Mouse (Mus musculus) megakaryocyte progenitor cell, adult 5-6 weeks (primary cell): ENCODE results near the gene Bloc1s1. TPM values are rescaled to one million over a fixed set of nuclear protein-coding genes. Genes with fewer than 3 reads are reported as not detected.

Source experiments
- ATAC-seq: replicated peaks from 2 replicates; pipeline ENCODE4 v1.8.0; 2016; ENCODE audit warnings: mild to moderate bottlenecking, moderate TSS enrichment, inconsistent platforms; ENCODE audit not compliant: poor library complexity
- total RNA-seq, 2 experiments: library from RNA; stranded (forward) in 1 of 2; stranded (reverse) in 1 of 2; fragments of 157-497, 149-512 nt in 1 of 2; fragments of 200-1000 nt in 1 of 2; gene quantifications; 2 replicates each; pipeline versions ENCODE4 v1.2.3 to v1.2.4; 2015 to 2017

Gene Bloc1s1
- total RNA-seq, 2 experiments from 2014 or later: 103 to 106 TPM

GRCm38 (mm10) chr10:128878291-128878690, 45.5 kb downstream of the Bloc1s1 start:
- no peak for ATAC-seq

- no peak for ATAC-seq
These were observed 53.5 kb downstream of the Bloc1s1 start for GRCm38 (mm10) chr10:128870341-128870740.

Other genes with a start within 250 kb of the Bloc1s1 start
- 2.0 and 2.2 TPM in 2 replicates for gene Suox, start 250.0 kb downstream of the Bloc1s1 start, total RNA-seq (2015)
- 4.8 and 5.6 TPM in 2 replicates for gene Suox, start 250.0 kb downstream of the Bloc1s1 start, total RNA-seq (2017)
- gene Rab5b, start 227.8 kb downstream of the Bloc1s1 start, total RNA-seq (2015): 33.1 and 40.2 TPM in 2 replicates
- gene Rab5b, start 227.8 kb downstream of the Bloc1s1 start, total RNA-seq (2017): 47.9 and 50.6 TPM in 2 replicates
- gene Pmel, start 219.8 kb downstream of the Bloc1s1 start, total RNA-seq (2015): 0.12 and 0.68 TPM in 2 replicates
- gene Pmel, start 219.8 kb downstream of the Bloc1s1 start, total RNA-seq (2017): 0.96 TPM in 1 of 2 replicates, not detected in the other
- 83.1 and 98.3 TPM in 2 replicates for gene Cdk2, start 219.0 kb downstream of the Bloc1s1 start, total RNA-seq (2015)
- 65.8 and 68.0 TPM in 2 replicates for gene Cdk2, start 219.0 kb downstream of the Bloc1s1 start, total RNA-seq (2017)
- 9.6 and 13.0 TPM in 2 replicates for gene Dgka, start 179.2 kb downstream of the Bloc1s1 start, total RNA-seq (2015)
- gene Dgka, start 179.2 kb downstream of the Bloc1s1 start, total RNA-seq (2017): 9.1 and 10.7 TPM in 2 replicates
- 36.6 and 37.7 TPM in 2 replicates for gene Pym1, start 176.1 kb downstream of the Bloc1s1 start, total RNA-seq (2015)
- 38.9 and 53.4 TPM in 2 replicates for gene Pym1, start 176.1 kb downstream of the Bloc1s1 start, total RNA-seq (2017)
- 4.8 and 5.3 TPM in 2 replicates for gene Mmp19, start 133.1 kb downstream of the Bloc1s1 start, total RNA-seq (2015)
- gene Mmp19, start 133.1 kb downstream of the Bloc1s1 start, total RNA-seq (2017): 12.8 and 15.5 TPM in 2 replicates
- 14.9 and 19.2 TPM in 2 replicates for gene Dnajc14, start 120.0 kb downstream of the Bloc1s1 start, total RNA-seq (2015)
- gene Dnajc14, start 120.0 kb downstream of the Bloc1s1 start, total RNA-seq (2017): 33.4 and 36.4 TPM in 2 replicates
- 5.5 and 7.2 TPM in 2 replicates for gene Tmem198b, start 119.7 kb downstream of the Bloc1s1 start, total RNA-seq (2015)
- 2.8 and 6.0 TPM in 2 replicates for gene Tmem198b, start 119.7 kb downstream of the Bloc1s1 start, total RNA-seq (2017)
- gene Sarnp, start 106.7 kb downstream of the Bloc1s1 start, total RNA-seq (2015): 245 and 268 TPM in 2 replicates
- gene Sarnp, start 106.7 kb downstream of the Bloc1s1 start, total RNA-seq (2017): 250 and 268 TPM in 2 replicates
- gene Ormdl2, start 102.4 kb downstream of the Bloc1s1 start, total RNA-seq (2015): 58.1 and 62.7 TPM in 2 replicates
- 65.6 and 105 TPM in 2 replicates for gene Ormdl2, start 102.4 kb downstream of the Bloc1s1 start, total RNA-seq (2017)
- gene Gdf11, start 32.3 kb downstream of the Bloc1s1 start, total RNA-seq (2015): 0.07 TPM in 1 of 2 replicates, not detected in the other
- 0.34 TPM in 1 of 2 replicates, not detected in the other for gene Gdf11, start 32.3 kb downstream of the Bloc1s1 start, total RNA-seq (2017)
- 210 and 275 TPM in 2 replicates for gene Cd63, start 23.0 kb downstream of the Bloc1s1 start, total RNA-seq (2015)
- 143 and 180 TPM in 2 replicates for gene Cd63, start 23.0 kb downstream of the Bloc1s1 start, total RNA-seq (2017)
- 0.90 and 15.7 TPM in 2 replicates for gene Rdh5, start 1.1 kb downstream of the Bloc1s1 start, total RNA-seq (2015)
- gene Rdh5, start 1.1 kb downstream of the Bloc1s1 start, total RNA-seq (2017): 0.79 and 2.9 TPM in 2 replicates
- 0.15 TPM in 1 of 2 replicates, not detected in the other for gene Itga7, start 9.8 kb upstream of the Bloc1s1 start, total RNA-seq (2015)
- not detected in 2 replicates for gene Itga7, start 9.8 kb upstream of the Bloc1s1 start, total RNA-seq (2017)
- gene Mettl7b, start 37.0 kb upstream of the Bloc1s1 start, total RNA-seq (2015): not detected in 2 replicates
- not detected in 2 replicates for gene Mettl7b, start 37.0 kb upstream of the Bloc1s1 start, total RNA-seq (2017)
- not detected in 2 replicates for gene Olfr9, start 65.4 kb upstream of the Bloc1s1 start, total RNA-seq (2015)
- not detected in 2 replicates for gene Olfr9, start 65.4 kb upstream of the Bloc1s1 start, total RNA-seq (2017)
- gene Olfr763, start 86.8 kb upstream of the Bloc1s1 start, total RNA-seq (2015): not detected in 2 replicates
- not detected in 2 replicates for gene Olfr763, start 86.8 kb upstream of the Bloc1s1 start, total RNA-seq (2017)
- gene Olfr764-ps1, start 115.9 kb upstream of the Bloc1s1 start, total RNA-seq (2015): not detected in 2 replicates
- not detected in 2 replicates for gene Olfr764-ps1, start 115.9 kb upstream of the Bloc1s1 start, total RNA-seq (2017)
- gene Olfr765, start 126.0 kb upstream of the Bloc1s1 start, total RNA-seq (2015): not detected in 2 replicates
- gene Olfr765, start 126.0 kb upstream of the Bloc1s1 start, total RNA-seq (2017): not detected in 2 replicates
- gene Olfr766-ps1, start 144.9 kb upstream of the Bloc1s1 start, total RNA-seq (2015): not detected in 2 replicates
- not detected in 2 replicates for gene Olfr766-ps1, start 144.9 kb upstream of the Bloc1s1 start, total RNA-seq (2017)
- not detected in 2 replicates for gene Olfr767, start 158.9 kb upstream of the Bloc1s1 start, total RNA-seq (2015)
- not detected in 2 replicates for gene Olfr767, start 158.9 kb upstream of the Bloc1s1 start, total RNA-seq (2017)
- gene Olfr768, start 175.3 kb upstream of the Bloc1s1 start, total RNA-seq (2015): not detected in 2 replicates
- gene Olfr768, start 175.3 kb upstream of the Bloc1s1 start, total RNA-seq (2017): not detected in 2 replicates
- gene Olfr769, start 193.8 kb upstream of the Bloc1s1 start, total RNA-seq (2015): not detected in 2 replicates
- gene Olfr769, start 193.8 kb upstream of the Bloc1s1 start, total RNA-seq (2017): not detected in 2 replicates
- not detected in 2 replicates for gene Olfr770, start 215.0 kb upstream of the Bloc1s1 start, total RNA-seq (2015)
- not detected in 2 replicates for gene Olfr770, start 215.0 kb upstream of the Bloc1s1 start, total RNA-seq (2017)
- gene Olfr771, start 240.7 kb upstream of the Bloc1s1 start, total RNA-seq (2015): not detected in 2 replicates
- not detected in 2 replicates for gene Olfr771, start 240.7 kb upstream of the Bloc1s1 start, total RNA-seq (2017)